Mouse (Mus musculus) liver, embryonic 14.5 days (tissue): ENCODE measurements around the gene Ap1m1.
A peak's percentile ranks its signal among the peaks of the same experiment; 100 is the strongest.

Experiments used
- CTCF ChIP-seq: IDR thresholded peaks from 2 replicates; pipeline ENCODE4 v1.5.1; 2016; ENCODE audit warnings: antibody characterized with exemption, low read depth, control low read depth
- EP300 ChIP-seq: IDR thresholded peaks from 2 replicates; pipeline ENCODE4 v1.6.1; 2016; ENCODE audit warnings: antibody characterized with exemption, low read depth

DNA sequence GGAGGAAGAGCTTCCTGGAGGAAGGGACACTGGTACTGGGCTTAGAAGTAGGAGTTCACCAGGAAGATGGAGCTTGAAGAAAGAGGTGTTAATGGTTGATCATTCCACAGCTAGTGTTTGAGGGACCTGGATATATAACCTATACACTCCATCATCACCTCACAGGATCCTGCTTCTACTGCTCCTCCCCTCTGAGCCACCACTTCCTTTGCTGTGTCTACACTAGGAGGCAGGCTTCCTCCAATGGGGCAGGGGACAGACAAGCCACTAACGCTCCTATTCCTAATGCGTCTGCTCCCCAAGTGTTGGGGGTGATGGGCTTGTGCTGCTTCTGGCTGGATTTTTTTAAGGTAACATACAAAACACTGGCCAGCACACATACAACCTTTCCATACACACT, 29.1 kb upstream of the Ap1m1 start:
- 0 out of 2 replicates have a peak, but pooled peaks have one; percentile 25 for TF ChIP-seq CTCF
- no peak for TF ChIP-seq EP300
